Mouse (Mus musculus) G1E (cell line): Measurements from ENCODE around the gene Rgs14.

Experiments used
- CTCF ChIP-seq: IDR thresholded peaks from 2 replicates; pipeline ENCODE4 v1.5.1; 2012; ENCODE audit warnings: low read depth, low read length, inconsistent platforms, mixed read lengths
- GATA1 ChIP-seq: IDR thresholded peaks from 2 replicates; pipeline ENCODE4 v1.6.1; 2012; ENCODE audit warnings: borderline replicate concordance, low read length, inconsistent platforms, mixed read lengths
- GATA2 ChIP-seq: IDR thresholded peaks from 2 replicates; pipeline ENCODE4 v1.6.1; 2012; ENCODE audit warnings: low read depth, low read length, inconsistent platforms, borderline replicate concordance
- TAL1 ChIP-seq: conservative IDR thresholded peaks from 2 replicates; pipeline ENCODE4 v1.6.1; 2012; ENCODE audit warnings: low read depth, low read length, inconsistent platforms, mixed read lengths

GRCm38 (mm10) chr13:55391626-55392029 lies 22.1 kb downstream of the Rgs14 start:
- no peak for TF ChIP-seq CTCF
- no peak for TF ChIP-seq GATA1
- no peak for TF ChIP-seq GATA2
- no peak for TF ChIP-seq TAL1
